Mouse (Mus musculus): ENCODE results near the gene Rbfox1.

Gene Rbfox1

GRCm38 (mm10) chr16:6483628-6484027 lies 598.5 kb downstream of the Rbfox1 start:
- DNase-seq (ENCODE audit: low read depth): no peak

DNA sequence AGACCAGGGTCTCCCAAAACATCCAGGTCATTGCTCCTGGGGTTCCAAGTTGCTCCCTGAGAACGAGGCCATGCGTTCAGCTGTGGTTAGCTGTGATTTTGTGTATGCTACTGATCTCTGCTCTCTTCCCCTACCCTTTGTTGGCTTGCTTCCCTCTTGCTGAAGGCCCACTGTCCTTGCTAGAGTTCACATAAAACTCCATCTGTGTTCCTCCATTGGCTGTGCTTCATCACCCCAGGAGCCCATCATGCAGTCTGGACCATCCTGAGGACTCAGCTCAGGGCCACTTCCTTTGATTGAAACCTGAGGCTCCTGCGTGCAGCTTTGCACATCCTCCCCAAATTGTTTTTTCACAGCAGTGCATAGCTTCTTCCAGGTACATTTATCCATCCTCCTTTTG lies 600.5 kb downstream of the Rbfox1 start:
- no peak for DNase-seq (ENCODE audit: low read depth)

DNA sequence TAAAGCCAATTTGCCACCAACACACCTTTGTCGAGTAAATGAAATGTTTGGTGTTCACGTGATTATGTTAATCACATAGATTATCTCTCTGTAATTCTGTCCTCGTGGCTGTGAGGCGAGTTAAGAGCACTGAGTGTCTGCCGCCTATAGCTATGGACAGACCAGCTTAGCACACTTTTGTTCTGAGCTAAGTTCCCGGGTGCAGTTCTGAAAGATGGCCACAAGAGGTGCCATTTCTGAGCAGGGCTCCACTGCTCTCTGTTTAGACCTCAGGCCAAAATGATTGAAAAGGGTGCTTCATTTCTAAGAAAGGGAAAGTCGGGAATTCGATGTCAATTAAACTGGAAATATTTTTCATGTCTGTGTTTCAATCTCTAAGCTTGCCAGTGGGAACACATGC lies 617.1 kb downstream of the Rbfox1 start:
- no peak for DNase-seq (ENCODE audit: low read depth)

DNA sequence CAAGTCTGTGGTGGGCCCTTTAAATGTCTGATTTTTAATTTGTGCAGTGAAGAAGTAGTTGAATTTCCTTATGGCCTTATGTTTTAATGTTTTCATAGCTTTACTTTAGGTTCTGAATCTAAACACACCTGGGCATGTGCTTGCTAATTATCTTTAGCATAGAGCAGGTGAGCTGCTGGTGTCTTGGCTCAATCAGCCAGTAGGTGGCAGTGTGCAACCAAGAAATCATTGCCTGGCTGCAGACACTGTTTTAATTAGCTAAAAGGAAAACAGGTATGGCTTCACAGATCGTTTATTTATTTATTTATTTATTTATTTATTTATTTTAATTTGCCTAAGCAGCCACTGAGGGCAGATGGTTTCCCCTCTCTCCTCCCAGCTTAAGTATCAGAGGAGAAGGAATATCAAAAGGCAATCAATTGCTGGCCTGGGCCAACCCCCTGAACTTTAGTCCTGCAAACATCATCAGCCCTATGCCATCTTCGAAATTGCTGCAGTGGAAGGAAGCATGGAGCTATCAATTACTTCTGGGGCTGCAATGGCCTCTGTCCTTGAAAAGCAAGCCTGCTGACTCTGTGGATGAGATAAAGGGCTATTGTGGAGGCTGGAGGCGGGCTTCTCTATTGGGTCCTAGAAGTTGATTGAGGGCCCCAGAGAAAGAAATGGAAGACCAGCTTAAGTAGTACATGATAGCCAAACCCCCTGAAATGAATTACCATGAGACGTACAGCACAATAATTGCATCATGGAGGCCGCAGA lies 618.6 kb downstream of the Rbfox1 start:
- DNase-seq (ENCODE audit: low read depth): no peak

GRCm38 (mm10) chr16:6508924-6509323 lies 623.8 kb downstream of the Rbfox1 start:
- no peak for DNase-seq (ENCODE audit: low read depth)

GRCm38 (mm10) chr16:6519474-6519873 lies 634.3 kb downstream of the Rbfox1 start:
- DNase-seq (ENCODE audit: low read depth): no peak

DNA sequence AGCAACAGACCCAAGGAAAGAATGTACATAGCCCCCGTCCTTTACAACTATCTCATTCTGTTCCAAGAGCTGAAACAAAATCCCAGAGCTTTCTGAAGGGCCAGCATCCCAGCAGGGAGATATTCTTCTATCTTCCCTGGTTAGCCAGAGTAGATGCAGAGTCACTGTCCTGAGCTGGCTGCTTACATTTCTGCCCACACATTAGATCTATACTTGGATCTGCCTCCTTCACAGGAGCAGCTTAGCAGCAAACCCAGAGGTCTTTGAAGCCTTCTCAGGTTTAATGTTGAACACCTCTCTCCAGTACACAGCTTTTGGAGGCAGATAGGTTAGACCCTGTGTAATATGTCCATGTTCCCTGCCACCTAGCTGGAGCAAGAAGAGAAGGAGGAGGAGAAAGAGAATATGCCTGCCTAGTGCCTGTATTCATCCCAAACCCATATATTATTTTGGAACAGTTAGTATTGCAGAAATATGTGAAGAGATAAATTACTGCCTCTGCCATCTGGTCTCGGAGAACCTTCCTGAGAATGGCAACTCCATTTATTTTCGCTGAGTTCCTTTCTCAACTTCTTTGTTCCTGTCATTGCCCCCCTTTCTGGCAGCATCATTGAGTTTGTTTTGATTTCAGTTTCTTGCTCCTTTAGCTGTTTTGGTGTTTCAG lies 640.5 kb downstream of the Rbfox1 start:
- no peak for DNase-seq (ENCODE audit: low read depth)

DNA sequence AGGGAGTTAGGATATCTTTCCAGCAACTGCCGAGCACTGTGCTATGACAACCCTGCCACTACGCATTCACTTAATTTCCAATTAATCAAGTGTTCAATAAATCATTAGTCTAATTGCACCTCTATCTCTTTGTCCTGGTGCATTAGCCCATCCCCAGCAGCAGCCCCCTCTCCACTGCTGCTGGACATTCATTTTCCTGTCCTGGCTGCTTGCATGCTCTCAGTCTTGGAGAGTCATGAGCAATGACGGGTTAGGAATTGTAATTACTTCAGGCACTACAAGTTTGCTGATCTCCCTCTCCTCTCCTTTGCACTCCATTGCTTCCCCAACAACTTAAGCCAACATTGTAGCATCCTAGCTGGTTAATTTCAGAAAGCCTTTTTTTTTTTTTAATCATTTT lies 646.3 kb downstream of the Rbfox1 start:
- no peak for DNase-seq (ENCODE audit: low read depth)

DNA sequence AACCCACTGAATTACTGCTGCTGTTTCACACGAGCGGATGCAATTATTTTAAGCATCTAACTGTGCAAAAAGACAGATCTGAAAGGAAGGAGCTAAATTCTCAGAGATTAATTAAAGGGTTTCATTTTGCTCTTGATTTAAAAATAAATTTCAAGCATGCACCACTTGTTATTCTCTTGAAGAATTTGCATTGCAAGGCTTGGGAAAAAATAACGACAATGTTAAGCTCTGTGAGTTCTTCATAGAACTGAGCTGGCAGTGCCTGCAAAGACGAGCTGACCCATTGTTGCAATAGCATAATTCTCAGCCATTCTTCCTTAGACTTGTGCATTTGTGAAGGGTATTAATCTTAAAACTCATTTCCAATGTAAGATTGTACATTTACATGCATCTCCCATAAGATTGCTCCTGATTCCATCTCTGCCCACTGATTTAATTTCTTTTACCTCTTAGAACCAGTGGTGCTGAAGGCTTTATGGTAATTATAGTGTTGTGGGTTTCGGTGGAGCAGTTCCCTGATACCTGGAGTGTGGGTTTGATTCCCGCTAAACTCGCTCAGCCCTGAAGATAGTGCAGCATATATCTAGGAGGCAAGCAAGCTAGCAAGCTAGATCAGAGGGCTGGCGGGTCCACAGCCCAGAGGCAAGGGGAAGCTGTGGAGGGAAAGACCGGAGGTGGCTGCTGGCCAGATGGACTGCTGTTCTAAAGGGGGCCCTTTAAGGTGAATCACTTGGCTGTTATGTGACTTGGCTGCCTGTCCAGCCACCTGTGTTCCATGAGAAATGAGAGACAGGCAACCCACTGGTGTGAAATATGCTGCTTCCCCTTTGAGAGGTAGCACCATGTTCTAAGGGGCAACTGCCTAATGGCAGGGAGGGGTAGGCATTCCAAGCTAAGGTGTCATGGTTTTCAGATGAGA lies 647.2 kb downstream of the Rbfox1 start:
- no peak for DNase-seq (ENCODE audit: low read depth)

GRCm38 (mm10) chr16:6555776-6556175 lies 670.6 kb downstream of the Rbfox1 start:
- no peak for DNase-seq (ENCODE audit: low read depth)

DNA sequence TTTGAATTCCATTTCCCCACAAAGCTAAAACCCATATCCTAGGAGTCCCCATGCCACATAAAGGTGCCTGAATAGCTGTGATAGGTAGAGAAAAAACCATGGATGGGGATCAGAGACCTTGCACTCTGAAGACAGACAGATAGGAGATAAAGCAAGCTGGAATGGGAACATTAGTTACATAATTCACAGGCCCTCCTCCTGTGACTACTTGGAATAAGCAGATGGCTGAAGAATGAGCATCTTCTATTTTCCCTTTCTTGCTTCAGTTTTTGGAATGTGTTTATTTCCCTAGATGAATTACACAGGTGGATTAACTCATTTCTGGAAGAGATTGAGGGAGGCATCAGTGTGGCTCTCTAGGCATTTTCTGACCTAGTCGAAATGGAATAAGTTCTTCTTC lies 672.6 kb downstream of the Rbfox1 start:
- no peak for DNase-seq (ENCODE audit: low read depth)

DNA sequence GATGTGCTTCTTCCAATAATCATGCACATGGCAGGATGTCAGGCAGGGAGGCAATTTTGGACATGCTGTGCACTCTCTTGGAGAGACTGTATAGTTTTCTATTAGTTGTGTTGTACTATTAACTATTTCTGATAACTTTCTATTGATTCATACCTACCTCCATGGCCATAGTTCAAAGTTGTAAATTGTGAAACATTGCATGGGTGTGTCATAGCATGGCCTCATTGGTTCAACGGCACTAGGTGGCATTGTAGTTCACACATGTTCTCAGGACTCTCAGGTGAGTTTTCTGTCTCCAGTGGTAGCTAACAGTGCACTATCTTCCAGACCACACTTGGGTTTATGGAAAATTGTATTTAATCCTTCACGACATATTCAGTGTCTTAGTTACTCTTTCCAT lies 699.5 kb downstream of the Rbfox1 start:
- no peak for DNase-seq (ENCODE audit: low read depth)

- DNase-seq (ENCODE audit: low read depth): no peak
Observed at GRCm38 (mm10) chr16:6585204-6585603, 700.0 kb downstream of the Rbfox1 start.

DNA sequence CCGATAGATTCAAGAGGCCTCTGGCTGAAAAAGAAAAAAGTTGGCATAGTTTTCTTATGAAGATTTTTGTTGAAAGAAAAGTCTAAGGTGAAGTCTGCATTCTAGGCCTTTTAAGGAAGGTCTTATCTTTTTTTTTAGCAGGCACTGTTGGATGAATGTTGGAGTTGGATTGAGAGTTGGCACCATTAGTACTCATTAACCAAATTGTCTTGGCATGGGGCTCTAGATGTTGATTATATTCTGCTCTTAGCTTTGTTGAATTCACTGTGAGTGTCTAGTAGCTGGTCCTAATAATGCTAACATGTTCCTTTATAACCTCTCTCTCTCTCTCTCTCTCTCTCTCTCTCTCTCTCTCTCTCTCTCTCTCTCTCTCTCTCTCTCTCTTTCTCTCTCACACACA lies 731.4 kb downstream of the Rbfox1 start:
- DNase-seq (ENCODE audit: low read depth): no peak

DNA sequence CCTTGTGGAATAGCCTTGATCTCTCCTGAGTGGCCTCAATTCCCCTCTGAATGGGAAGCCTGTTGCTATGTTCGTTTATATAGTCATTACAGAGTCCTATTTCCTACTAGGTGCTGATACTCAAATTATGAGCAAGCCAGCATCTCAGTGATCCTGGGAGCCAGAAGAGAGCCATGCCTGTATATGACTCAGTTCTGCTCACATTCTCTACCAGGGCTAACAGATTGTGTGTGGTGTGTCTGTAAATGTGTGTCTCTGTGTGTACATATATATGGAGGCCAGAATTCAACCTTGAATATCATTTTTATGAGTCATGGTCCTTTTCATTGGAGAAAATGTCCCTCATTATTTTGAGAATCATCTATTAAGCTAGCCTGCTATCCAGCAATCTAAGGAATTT lies 755.2 kb downstream of the Rbfox1 start:
- DNase-seq (ENCODE audit: low read depth): no peak

DNA sequence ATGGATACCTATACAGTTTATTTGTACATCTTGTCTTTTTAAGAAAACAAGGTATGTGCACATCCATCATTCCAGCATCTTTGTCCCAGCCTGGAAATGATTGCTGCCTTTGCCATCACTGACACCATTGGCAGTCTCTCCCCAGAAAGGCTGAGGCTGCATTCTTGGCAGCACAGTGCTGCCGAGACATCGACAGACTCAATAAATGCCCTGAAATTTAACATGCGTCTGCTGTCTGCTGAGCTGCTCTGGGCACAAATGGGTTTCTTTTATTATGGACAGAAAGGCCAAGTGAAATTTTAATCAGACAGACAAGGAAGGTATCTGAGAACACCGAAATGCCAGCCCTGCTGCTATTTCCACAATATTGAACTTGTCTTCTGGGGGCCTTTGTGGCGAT lies 761.8 kb downstream of the Rbfox1 start:
- no peak for DNase-seq (ENCODE audit: low read depth)

DNA sequence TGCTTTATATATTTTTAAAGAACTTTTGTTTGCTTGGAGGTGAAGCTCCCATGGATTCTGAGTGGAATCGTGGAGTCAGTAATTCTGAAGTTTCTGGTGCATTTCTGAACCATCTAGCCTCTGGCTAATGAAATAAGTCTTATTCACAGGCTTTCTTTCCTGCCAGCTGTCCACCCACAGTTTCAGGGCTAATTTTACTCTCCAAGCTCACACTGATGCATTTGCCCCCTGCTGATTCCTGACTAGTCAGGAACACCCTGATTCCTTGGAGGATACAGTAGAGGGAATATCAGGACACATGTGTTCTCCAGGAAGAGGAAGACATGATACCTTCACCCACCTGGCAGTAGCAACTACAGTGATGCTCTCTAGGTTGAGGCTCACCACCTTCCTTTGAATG lies 763.6 kb downstream of the Rbfox1 start:
- DNase-seq (ENCODE audit: low read depth): no peak

GRCm38 (mm10) chr16:6658594-6658993 lies 773.4 kb downstream of the Rbfox1 start:
- no peak for DNase-seq (ENCODE audit: low read depth)

DNA sequence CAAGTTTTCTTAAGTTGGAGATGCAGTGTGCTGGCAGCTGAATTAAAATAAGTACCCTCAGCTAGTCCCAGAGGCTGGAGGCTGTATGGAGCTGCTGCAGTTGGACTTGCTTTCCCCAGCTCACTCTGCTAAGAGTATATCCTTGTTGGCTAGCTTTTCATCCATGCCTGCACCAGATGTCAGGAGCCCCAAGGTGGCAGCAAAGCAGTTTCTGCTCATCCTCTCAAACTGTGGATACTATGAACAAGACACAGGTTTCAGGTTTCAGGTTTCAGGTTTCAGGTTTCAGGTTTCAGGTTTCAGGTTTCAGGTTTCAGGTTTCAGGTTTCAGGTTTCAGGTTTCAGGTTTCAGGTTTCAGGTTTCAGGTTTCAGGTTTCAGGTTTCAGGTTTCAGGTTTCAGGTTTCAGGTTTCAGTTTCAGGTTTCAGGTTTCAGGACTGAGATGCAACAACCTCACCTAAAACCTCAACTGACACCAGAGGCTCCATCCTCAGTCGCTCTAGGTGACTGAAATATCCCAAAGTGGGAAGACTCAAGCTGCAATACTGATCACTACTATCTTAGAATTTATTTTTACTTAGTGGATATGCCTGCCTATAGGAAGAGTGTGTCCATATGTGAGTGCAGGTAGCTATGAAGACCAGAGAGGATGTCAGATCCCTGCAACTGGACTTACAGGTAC lies 801.1 kb downstream of the Rbfox1 start:
- DNase-seq (ENCODE audit: low read depth): no peak

- no peak for DNase-seq (ENCODE audit: low read depth)
Observed at GRCm38 (mm10) chr16:6704847-6705246, 819.7 kb downstream of the Rbfox1 start.

- peak; percentile 19 for DNase-seq (ENCODE audit: low read depth)
Observed at GRCm38 (mm10) chr16:6712341-6712740, 827.2 kb downstream of the Rbfox1 start.

DNA sequence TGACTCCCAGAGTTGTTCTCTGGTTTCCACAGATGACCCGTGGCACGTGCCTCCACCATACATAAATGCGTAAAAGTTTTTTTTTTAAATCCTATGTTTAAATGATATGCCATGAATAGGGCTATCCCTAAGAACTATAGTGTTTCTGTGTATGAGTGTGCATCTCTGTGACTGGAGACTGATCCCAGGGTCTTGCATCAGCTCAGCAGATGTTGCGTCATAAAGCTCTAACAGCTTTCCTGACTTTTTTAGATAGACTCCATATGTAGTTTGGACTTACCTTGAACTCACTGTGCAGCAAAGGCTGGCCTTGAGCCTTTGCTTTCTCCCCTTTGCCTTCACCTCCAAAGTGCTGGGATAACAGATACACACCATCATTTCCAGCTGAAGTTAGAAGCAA lies 830.1 kb downstream of the Rbfox1 start:
- DNase-seq (ENCODE audit: low read depth): no peak
